In the genomic region with DNA sequence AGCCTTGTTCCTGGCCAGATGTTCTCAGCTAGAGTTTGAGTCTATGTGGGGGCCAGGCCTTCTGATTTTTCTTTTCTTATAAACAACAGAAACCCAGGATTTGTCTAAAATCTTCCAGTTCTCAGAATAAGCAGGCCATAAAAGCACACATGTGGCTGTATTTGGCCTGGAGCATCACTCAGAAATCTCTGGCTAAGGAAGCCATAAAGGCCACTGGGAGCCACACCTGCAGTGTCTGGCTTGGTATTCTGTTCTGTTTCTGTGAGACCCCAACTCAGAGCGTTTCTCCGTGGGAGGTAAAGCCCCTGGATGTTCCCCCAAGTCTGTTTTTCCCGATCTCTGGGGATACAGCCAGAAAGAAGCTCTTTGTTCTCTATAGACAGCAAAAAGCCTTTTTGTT, we compare ENCODE assay signal across 19 mouse cellular contexts.
"Had no signal": no experiment of that assay in that cellular context is flagged by ENCODE, and none has a peak within 500 bp of the region (broad histone marks: within the 10 kb centered on the region; RNA-seq: fewer than 3 reads in every experiment).

No protein-coding gene starts in this region.

- ATAC-seq: midbrain, embryonic 16.5 days had no signal

- H3K4me1 ChIP-seq: midbrain, embryonic 10.5 days; midbrain, embryonic 12.5 days; stomach, embryonic 15.5 days had no signal

- H3K27me3 ChIP-seq: midbrain, embryonic 12.5 days; neural tube, embryonic 13.5 days; neural tube, embryonic 15.5 days; stomach, embryonic 15.5 days had no signal

- H3K9ac ChIP-seq: lung, embryonic 14.5 days; midbrain, embryonic 12.5 days; neural tube, embryonic 13.5 days; neural tube, embryonic 15.5 days; stomach, embryonic 15.5 days had no signal

- H3K9me3 ChIP-seq: midbrain, embryonic 10.5 days; midbrain, embryonic 12.5 days; neural tube, embryonic 13.5 days; neural tube, embryonic 15.5 days; stomach, embryonic 15.5 days had no signal

- H3K27ac ChIP-seq: midbrain, embryonic 10.5 days; midbrain, embryonic 12.5 days; neural tube, embryonic 13.5 days; neural tube, embryonic 15.5 days; stomach, embryonic 15.5 days had no signal

- H3K36me3 ChIP-seq: midbrain, embryonic 10.5 days; midbrain, embryonic 12.5 days; neural tube, embryonic 13.5 days; neural tube, embryonic 15.5 days; stomach, embryonic 15.5 days had no signal

- H3K4me3 ChIP-seq: midbrain, embryonic 10.5 days; midbrain, embryonic 12.5 days; myocyte; neural tube, embryonic 13.5 days; neural tube, embryonic 15.5 days; stomach, embryonic 15.5 days had no signal

- DNase-seq: lung, adult 18-20 months; lung, embryonic 14.5 days; lung, postnatal 10 days; lung, postnatal 4 days; midbrain, embryonic 14.5 days; retina, postnatal 1 day; right cerebral cortex, adult 18-20 months; right cerebral cortex, postnatal 25 days; right cerebral cortex, postnatal 4 days; thymus, adult 2 months; thymus, postnatal 25 days; thymus, postnatal 4 days had no signal

- H3K4me2 ChIP-seq: lung, embryonic 14.5 days; midbrain, embryonic 12.5 days; neural tube, embryonic 13.5 days; neural tube, embryonic 15.5 days; stomach, embryonic 15.5 days had no signal
